Mouse (Mus musculus): ENCODE results near the gene Zfp382. TPM values are rescaled to one million over a fixed set of nuclear protein-coding genes. Genes with fewer than 3 reads are reported as not detected.
"Not testable (repeated sequence)": the region's sequence is repeated elsewhere in the genome, so short reads cannot be mapped to it uniquely, and the experiment has no call there.

Zfp382 gene
- polyA plus RNA-seq, 1 experiment from 2014 or later = 11.8 TPM

DNA sequence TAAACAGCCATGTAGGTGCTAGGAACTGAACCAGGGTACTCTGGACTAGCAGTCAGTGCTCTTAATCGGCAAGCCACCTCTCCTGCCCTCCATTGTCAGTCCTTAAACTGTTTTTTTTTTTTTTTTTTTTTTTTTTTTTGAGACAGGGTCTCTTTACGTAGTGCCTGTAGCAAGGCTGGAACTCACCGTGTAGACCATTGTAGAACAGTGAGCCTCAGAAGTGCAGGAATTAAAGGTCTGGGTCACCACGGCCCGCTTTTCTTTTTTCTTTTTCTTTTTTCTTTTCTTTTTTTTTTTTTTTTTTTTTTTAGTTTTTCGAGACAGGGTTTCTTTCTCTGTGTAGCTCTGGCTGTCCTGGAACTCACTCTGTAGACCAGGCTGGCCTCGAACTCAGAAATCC is 61.4 kb downstream of the Zfp382 start:
- not testable (repeated sequence) for H3K27ac ChIP-seq; H3K27me3 ChIP-seq; ATAC-seq (ENCODE audit: insufficient number of reproducible peaks, insufficient read depth, low FRiP score, low TSS enrichment, low read depth); H3K4me3 ChIP-seq (replicated peaks); H3K4me1 ChIP-seq (replicated peaks); H3K9me3 ChIP-seq; H3K4me2 ChIP-seq; H3K9ac ChIP-seq (replicated peaks)
- H3K36me3 ChIP-seq = peaks cover 35% of the 10 kb centered on the region
- 86% methylated on average over 6 of the region's 7 CpGs for WGBS

DNA sequence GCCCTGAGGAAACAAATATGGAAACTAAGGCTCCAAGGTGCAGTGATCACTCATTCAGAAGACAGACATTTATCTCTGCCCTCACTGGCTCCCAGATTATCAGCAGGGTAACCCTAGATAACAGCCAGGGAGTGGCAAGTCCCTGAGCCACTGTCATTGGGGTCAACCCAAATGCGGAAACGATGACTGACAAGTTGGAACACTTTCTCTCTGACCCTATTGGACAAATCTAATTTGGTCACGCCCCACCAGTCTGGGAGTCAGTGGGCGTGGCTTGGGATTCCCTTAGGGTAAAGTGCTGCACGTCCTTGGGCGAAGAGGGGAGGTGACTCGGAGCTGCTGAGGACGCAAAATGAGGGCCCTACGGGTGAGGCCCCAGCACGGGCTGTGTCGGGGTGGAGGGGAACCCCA is 62.1 kb downstream of the Zfp382 start, which contains the start of gene Cox7a1:
Gene Cox7a1, plus strand, starts transcription at position 266 of the 411 bp plus-strand sequence.
- no peak within 1 kb of the TSS for H3K27ac ChIP-seq
- H3K9ac ChIP-seq (replicated peaks) = no peak within 1 kb of the TSS
- H3K36me3 ChIP-seq = peaks cover 35% of the 10 kb centered on the region
- H3K9me3 ChIP-seq = no peaks in the 10 kb centered on the region
- H3K4me3 ChIP-seq (replicated peaks) = no peak within 1 kb of the TSS
- peak within 1 kb of the TSS; percentile 33 for H3K4me2 ChIP-seq
- WGBS = 5% methylated on average over 11 of the region's 11 CpGs
- H3K27me3 ChIP-seq = no peaks in the 10 kb centered on the region
- peak; percentile 33; the same call in 1 of the 2 replicates for ATAC-seq (ENCODE audit: insufficient number of reproducible peaks, insufficient read depth, low FRiP score, low TSS enrichment, low read depth)
- H3K4me1 ChIP-seq (replicated peaks) = peaks cover 5% of the 10 kb centered on the region; the same call in 1 of the 2 replicates

Small RNAs within 50 kb of the gene (microRNA-seq; reads per million reads assigned to microRNA genes)
- not detected for gene Gm23368

Other genes with a start within 250 kb of the Zfp382 start
- gene Zfp27, start 215.4 kb upstream of the Zfp382 start, polyA plus RNA-seq (2016; fragmentation: Nextera tagmentation; extraction: Ambion mirVana) = 12.8 and 13.3 TPM in 2 replicates
- 6.7 TPM in 2 replicates for gene Zfp383, start 213.7 kb upstream of the Zfp382 start, polyA plus RNA-seq (2016; fragmentation: Nextera tagmentation; extraction: Ambion mirVana)
- gene Zfp74, start 167.9 kb upstream of the Zfp382 start, polyA plus RNA-seq (2016; fragmentation: Nextera tagmentation; extraction: Ambion mirVana) = 15.5 and 18.0 TPM in 2 replicates
- 31.5 and 33.0 TPM in 2 replicates for gene Zfp568, start 138.0 kb upstream of the Zfp382 start, polyA plus RNA-seq (2016; fragmentation: Nextera tagmentation; extraction: Ambion mirVana)
- gene Zfp14, start 70.6 kb upstream of the Zfp382 start, polyA plus RNA-seq (2016; fragmentation: Nextera tagmentation; extraction: Ambion mirVana) = 4.7 and 4.8 TPM in 2 replicates
- 6.8 and 7.1 TPM in 2 replicates for gene Zfp82, start 49.0 kb upstream of the Zfp382 start, polyA plus RNA-seq (2016; fragmentation: Nextera tagmentation; extraction: Ambion mirVana)
- gene Gm26920, start 31.5 kb upstream of the Zfp382 start, polyA plus RNA-seq (2016; fragmentation: Nextera tagmentation; extraction: Ambion mirVana) = 3.4 and 3.7 TPM in 2 replicates
- gene Zfp566, start 31.4 kb upstream of the Zfp382 start, polyA plus RNA-seq (2016; fragmentation: Nextera tagmentation; extraction: Ambion mirVana) = 17.0 and 25.0 TPM in 2 replicates
- gene Zfp260, start 27.2 kb upstream of the Zfp382 start, polyA plus RNA-seq (2016; fragmentation: Nextera tagmentation; extraction: Ambion mirVana) = 138 and 146 TPM in 2 replicates
- gene Zfp146, start 47.8 kb downstream of the Zfp382 start, polyA plus RNA-seq (2016; fragmentation: Nextera tagmentation; extraction: Ambion mirVana) = 19.1 and 23.0 TPM in 2 replicates
- gene Cox7a1, start 62.2 kb downstream of the Zfp382 start, polyA plus RNA-seq (2016; fragmentation: Nextera tagmentation; extraction: Ambion mirVana) = 2.4 and 2.9 TPM in 2 replicates
- gene Capns1, start 76.9 kb downstream of the Zfp382 start, polyA plus RNA-seq (2016; fragmentation: Nextera tagmentation; extraction: Ambion mirVana) = 75.6 and 77.9 TPM in 2 replicates
- 174 and 182 TPM in 2 replicates for gene Polr2i, start 110.0 kb downstream of the Zfp382 start, polyA plus RNA-seq (2016; fragmentation: Nextera tagmentation; extraction: Ambion mirVana)
- 214 and 222 TPM in 2 replicates for gene Tbcb, start 110.3 kb downstream of the Zfp382 start, polyA plus RNA-seq (2016; fragmentation: Nextera tagmentation; extraction: Ambion mirVana)
- not detected in 2 replicates for gene Ovol3, start 113.8 kb downstream of the Zfp382 start, polyA plus RNA-seq (2016; fragmentation: Nextera tagmentation; extraction: Ambion mirVana)
- 0.15 and 0.26 TPM in 2 replicates for gene Thap8, start 158.2 kb downstream of the Zfp382 start, polyA plus RNA-seq (2016; fragmentation: Nextera tagmentation; extraction: Ambion mirVana)
- 9.7 and 10.6 TPM in 2 replicates for gene Wdr62, start 158.5 kb downstream of the Zfp382 start, polyA plus RNA-seq (2016; fragmentation: Nextera tagmentation; extraction: Ambion mirVana)
- 39.7 and 46.6 TPM in 2 replicates for gene Clip3, start 169.8 kb downstream of the Zfp382 start, polyA plus RNA-seq (2016; fragmentation: Nextera tagmentation; extraction: Ambion mirVana)
- gene Alkbh6, start 186.8 kb downstream of the Zfp382 start, polyA plus RNA-seq (2016; fragmentation: Nextera tagmentation; extraction: Ambion mirVana) = 101 TPM in 2 replicates
- 84.6 and 98.6 TPM in 2 replicates for gene Syne4, start 192.9 kb downstream of the Zfp382 start, polyA plus RNA-seq (2016; fragmentation: Nextera tagmentation; extraction: Ambion mirVana)
- 0.97 and 5.0 TPM in 2 replicates for gene E130208F15Rik, start 199.8 kb downstream of the Zfp382 start, polyA plus RNA-seq (2016; fragmentation: Nextera tagmentation; extraction: Ambion mirVana)
- gene Sdhaf1, start 202.0 kb downstream of the Zfp382 start, polyA plus RNA-seq (2016; fragmentation: Nextera tagmentation; extraction: Ambion mirVana) = 20.7 and 23.6 TPM in 2 replicates
- 6.2 and 6.6 TPM in 2 replicates for gene Lrfn3, start 240.8 kb downstream of the Zfp382 start, polyA plus RNA-seq (2016; fragmentation: Nextera tagmentation; extraction: Ambion mirVana)

Measured in limb, embryonic 12.5 days (tissue).